Mouse (Mus musculus): ENCODE data around the gene Tspan5. TPM values are rescaled to one million over a fixed set of nuclear protein-coding genes. Genes with fewer than 3 reads are reported as not detected.

Gene Tspan5
- polyA plus RNA-seq, 1 experiment: 33.0 TPM

GRCm38 (mm10) chr3:138775926-138776715 lies 34.1 kb downstream of the Tspan5 start:
- DNase-seq: no peak
- H3K4me3 ChIP-seq (replicated peaks; ENCODE audit: extremely low read depth, low read depth, low read length): no peak overlapping the region
- TF ChIP-seq POLR2A (IDR thresholded peaks at IDR 0.05; ENCODE audit: borderline replicate concordance, extremely low read depth, low read depth, low read length) (no peak), CTCF (IDR thresholded peaks at IDR 0.05; ENCODE audit: insufficient read depth, low read length) (no peak)
- no peaks in the 10 kb centered on the region for H3K4me1 ChIP-seq (ENCODE audit: control insufficient read depth, insufficient read depth, low read length)
- WGBS: 74% methylated on average over 7 of the region's 7 CpGs

- DNase-seq: no peak
- no peak overlapping the region for H3K4me3 ChIP-seq (replicated peaks; ENCODE audit: extremely low read depth, low read depth, low read length)
- 64% methylated on average over 9 of the region's 9 CpGs for WGBS
- no peaks in the 10 kb centered on the region for H3K4me1 ChIP-seq (ENCODE audit: control insufficient read depth, insufficient read depth, low read length)
- TF ChIP-seq POLR2A (IDR thresholded peaks at IDR 0.05; ENCODE audit: borderline replicate concordance, extremely low read depth, low read depth, low read length) (no peak), CTCF (IDR thresholded peaks at IDR 0.05; ENCODE audit: insufficient read depth, low read length) (no peak)
Measured at GRCm38 (mm10) chr3:138781492-138781891, 39.5 kb downstream of the Tspan5 start.

- Histone ChIP-seq H3K4me1 (ENCODE audit: control insufficient read depth, insufficient read depth, low read length) (no peaks in the 10 kb centered on the region), H3K4me3 (replicated peaks; ENCODE audit: extremely low read depth, low read depth, low read length) (no peak overlapping the region)
- no peak for DNase-seq
- WGBS: 78% methylated on average over 19 of the region's 19 CpGs
- no peak for TF ChIP-seq POLR2A (IDR thresholded peaks at IDR 0.05; ENCODE audit: borderline replicate concordance, extremely low read depth, low read depth, low read length)
- TF ChIP-seq CTCF (IDR thresholded peaks at IDR 0.05; ENCODE audit: insufficient read depth, low read length): no peak
Measured at GRCm38 (mm10) chr3:138783859-138784640, 42.1 kb downstream of the Tspan5 start.

GRCm38 (mm10) chr3:138784641-138785025 lies 42.6 kb downstream of the Tspan5 start:
- H3K4me1 ChIP-seq (ENCODE audit: control insufficient read depth, insufficient read depth, low read length): no peaks in the 10 kb centered on the region
- DNase-seq: no peak
- TF ChIP-seq CTCF (IDR thresholded peaks at IDR 0.05; ENCODE audit: insufficient read depth, low read length) (no peak), POLR2A (IDR thresholded peaks at IDR 0.05; ENCODE audit: borderline replicate concordance, extremely low read depth, low read depth, low read length) (no peak)
- H3K4me3 ChIP-seq (replicated peaks; ENCODE audit: extremely low read depth, low read depth, low read length): no peak overlapping the region
- 76% methylated on average over 7 of the region's 7 CpGs for WGBS

GRCm38 (mm10) chr3:138787758-138788488 lies 45.9 kb downstream of the Tspan5 start:
- WGBS: 83% methylated on average over 18 of the region's 18 CpGs
- TF ChIP-seq POLR2A (IDR thresholded peaks at IDR 0.05; ENCODE audit: borderline replicate concordance, extremely low read depth, low read depth, low read length): no peak
- TF ChIP-seq CTCF (IDR thresholded peaks at IDR 0.05; ENCODE audit: insufficient read depth, low read length): no peak
- no peak overlapping the region for H3K4me3 ChIP-seq (replicated peaks; ENCODE audit: extremely low read depth, low read depth, low read length)
- no peaks in the 10 kb centered on the region for H3K4me1 ChIP-seq (ENCODE audit: control insufficient read depth, insufficient read depth, low read length)
- no peak for DNase-seq

- TF ChIP-seq CTCF (IDR thresholded peaks at IDR 0.05; ENCODE audit: insufficient read depth, low read length): no peak
- TF ChIP-seq POLR2A (IDR thresholded peaks at IDR 0.05; ENCODE audit: borderline replicate concordance, extremely low read depth, low read depth, low read length): no peak
- WGBS: 89% methylated on average over 17 of the region's 17 CpGs
- no peak for DNase-seq
- H3K4me3 ChIP-seq (replicated peaks; ENCODE audit: extremely low read depth, low read depth, low read length): no peak overlapping the region
- no peaks in the 10 kb centered on the region for H3K4me1 ChIP-seq (ENCODE audit: control insufficient read depth, insufficient read depth, low read length)
Measured at GRCm38 (mm10) chr3:138788489-138788850, 46.5 kb downstream of the Tspan5 start.

DNA sequence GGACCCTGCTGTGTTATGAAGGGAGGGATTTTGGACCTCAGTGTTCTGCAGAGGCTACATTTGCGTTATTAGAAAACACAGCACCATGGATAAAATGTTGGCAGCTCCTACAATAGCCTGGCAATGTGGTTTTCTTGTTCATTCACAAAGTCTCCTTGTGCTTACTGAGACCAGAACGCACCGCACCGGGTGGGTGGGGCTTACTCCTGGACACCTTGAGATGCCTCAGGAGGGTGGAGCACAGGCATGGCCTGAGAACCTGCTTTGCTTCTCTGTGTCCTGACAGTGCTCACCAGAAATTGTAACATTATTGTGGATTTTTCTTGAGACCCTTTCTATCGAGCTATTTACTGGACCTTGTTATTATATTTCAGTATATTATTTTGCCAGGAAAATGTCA lies 47.3 kb downstream of the Tspan5 start:
- no peak overlapping the region for H3K4me3 ChIP-seq (replicated peaks; ENCODE audit: extremely low read depth, low read depth, low read length)
- 69% methylated on average over 5 of the region's 5 CpGs for WGBS
- TF ChIP-seq CTCF (IDR thresholded peaks at IDR 0.05; ENCODE audit: insufficient read depth, low read length) (no peak), POLR2A (IDR thresholded peaks at IDR 0.05; ENCODE audit: borderline replicate concordance, extremely low read depth, low read depth, low read length) (no peak)
- DNase-seq: no peak
- H3K4me1 ChIP-seq (ENCODE audit: control insufficient read depth, insufficient read depth, low read length): no peaks in the 10 kb centered on the region

GRCm38 (mm10) chr3:138794533-138794932 lies 52.5 kb downstream of the Tspan5 start:
- H3K4me3 ChIP-seq (replicated peaks; ENCODE audit: extremely low read depth, low read depth, low read length): no peak overlapping the region
- no peaks in the 10 kb centered on the region for H3K4me1 ChIP-seq (ENCODE audit: control insufficient read depth, insufficient read depth, low read length)
- TF ChIP-seq POLR2A (IDR thresholded peaks at IDR 0.05; ENCODE audit: borderline replicate concordance, extremely low read depth, low read depth, low read length) (no peak), CTCF (IDR thresholded peaks at IDR 0.05; ENCODE audit: insufficient read depth, low read length) (no peak)
- no peak for DNase-seq
- 96% methylated on average over 8 of the region's 8 CpGs for WGBS

DNA sequence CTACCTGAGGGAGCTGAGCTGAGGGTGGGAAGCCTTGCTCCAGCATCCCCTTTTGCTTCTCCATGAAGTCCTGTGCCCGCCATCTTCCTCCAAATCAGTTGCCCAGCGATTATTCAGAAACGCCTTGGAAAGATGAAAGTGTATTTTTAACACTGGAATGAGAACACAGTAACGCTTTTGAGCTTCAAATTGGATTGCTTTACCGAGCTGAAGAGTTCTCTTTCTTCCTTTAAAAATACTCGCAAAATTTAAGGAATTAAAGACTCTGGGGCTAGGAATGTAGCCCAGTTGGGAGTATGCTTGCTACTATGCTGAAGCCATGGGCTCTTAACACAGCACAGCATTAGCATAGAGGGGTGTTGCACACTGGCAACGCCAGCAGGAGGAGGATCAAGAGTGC lies 54.0 kb downstream of the Tspan5 start:
- DNase-seq: no peak
- H3K4me1 ChIP-seq (ENCODE audit: control insufficient read depth, insufficient read depth, low read length): no peaks in the 10 kb centered on the region
- WGBS: 80% methylated on average over 7 of the region's 7 CpGs
- H3K4me3 ChIP-seq (replicated peaks; ENCODE audit: extremely low read depth, low read depth, low read length): no peak overlapping the region
- TF ChIP-seq POLR2A (IDR thresholded peaks at IDR 0.05; ENCODE audit: borderline replicate concordance, extremely low read depth, low read depth, low read length): no peak
- no peak for TF ChIP-seq CTCF (IDR thresholded peaks at IDR 0.05; ENCODE audit: insufficient read depth, low read length)

All from lung, adult 2 months (tissue).